Mouse (Mus musculus): Measurements from ENCODE around the gene Clnk. TPM values are rescaled to one million over a fixed set of nuclear protein-coding genes. Genes with fewer than 3 reads are reported as not detected.

Clnk gene
- polyA plus RNA-seq, 1 experiment from 2014 or later = not detected

DNA sequence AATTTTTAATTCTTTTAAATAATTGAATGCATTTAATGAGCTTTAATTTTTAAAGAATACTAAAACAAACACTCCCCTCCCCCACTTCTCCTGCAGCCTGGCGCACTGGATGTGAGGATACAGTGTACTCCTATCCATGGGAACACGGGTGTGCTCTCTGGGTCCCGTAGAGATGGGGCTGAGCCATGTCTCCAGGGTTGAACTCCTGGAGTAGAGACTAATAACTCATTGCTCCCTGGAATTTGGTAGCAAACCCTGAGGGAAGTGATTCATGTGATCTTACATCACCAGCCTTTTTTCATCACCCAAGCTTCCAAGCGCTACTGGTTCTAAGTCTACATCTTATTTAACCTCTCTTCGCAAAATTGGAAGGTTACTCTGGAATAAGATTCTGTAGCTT lies 87.8 kb downstream of the Clnk start:
- WGBS = 85% methylated on average over 5 of the region's 5 CpGs
- H3K9ac ChIP-seq = no peak overlapping the region
- H3K4me2 ChIP-seq = no peak overlapping the region
- H3K27me3 ChIP-seq = no peaks in the 10 kb centered on the region
- no peak overlapping the region for H3K27ac ChIP-seq
- peaks cover 30% of the 10 kb centered on the region for H3K4me1 ChIP-seq
- H3K4me3 ChIP-seq = no peak overlapping the region
- ATAC-seq (ENCODE audit: insufficient number of reproducible peaks, insufficient read depth, low FRiP score, low TSS enrichment, low read depth) = no peak
- no peaks in the 10 kb centered on the region for H3K36me3 ChIP-seq
- no peaks in the 10 kb centered on the region for H3K9me3 ChIP-seq

- no peaks in the 10 kb centered on the region for H3K9me3 ChIP-seq
- no peaks in the 10 kb centered on the region for H3K27me3 ChIP-seq
- H3K27ac ChIP-seq = no peak overlapping the region
- 27% methylated on average over 15 of the region's 15 CpGs for WGBS
- no peak for ATAC-seq (ENCODE audit: insufficient number of reproducible peaks, insufficient read depth, low FRiP score, low TSS enrichment, low read depth)
- no peaks in the 10 kb centered on the region for H3K36me3 ChIP-seq
- H3K9ac ChIP-seq = no peak overlapping the region
- H3K4me1 ChIP-seq = peaks cover 30% of the 10 kb centered on the region
- no peak overlapping the region for H3K4me3 ChIP-seq
- H3K4me2 ChIP-seq = peak overlapping the region; percentile 27
These were observed 88.6 kb downstream of the Clnk start for GRCm38 (mm10) chr5:38787851-38788520.

GRCm38 (mm10) chr5:38786126-38786525 lies 90.5 kb downstream of the Clnk start:
- H3K27ac ChIP-seq = no peak overlapping the region
- peaks cover 30% of the 10 kb centered on the region for H3K4me1 ChIP-seq
- H3K27me3 ChIP-seq = no peaks in the 10 kb centered on the region
- no peaks in the 10 kb centered on the region for H3K9me3 ChIP-seq
- no peak overlapping the region for H3K4me3 ChIP-seq
- no peak overlapping the region for H3K9ac ChIP-seq
- 71% methylated on average over 15 of the region's 15 CpGs for WGBS
- H3K4me2 ChIP-seq = no peak overlapping the region
- ATAC-seq (ENCODE audit: insufficient number of reproducible peaks, insufficient read depth, low FRiP score, low TSS enrichment, low read depth) = no peak
- H3K36me3 ChIP-seq = no peaks in the 10 kb centered on the region

DNA sequence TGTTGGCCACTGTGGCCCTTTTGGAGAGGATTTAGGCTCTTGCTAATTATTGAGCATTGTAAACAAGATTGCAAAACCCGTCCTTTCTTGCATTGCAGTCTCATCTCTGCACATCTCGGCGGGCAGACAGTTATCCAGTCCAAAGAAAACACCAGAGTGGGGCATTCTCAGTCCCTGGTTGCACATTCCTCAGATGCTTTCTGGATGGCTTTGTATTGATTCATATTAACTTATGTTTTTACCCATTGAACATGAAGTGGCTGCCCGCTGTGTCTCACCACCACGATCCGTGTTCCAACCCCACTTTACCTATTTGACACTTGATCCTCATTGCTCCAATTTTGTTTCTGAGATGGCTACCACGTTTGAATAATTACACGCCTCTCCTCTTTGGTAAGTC lies 90.9 kb downstream of the Clnk start:
- no peak for ATAC-seq (ENCODE audit: insufficient number of reproducible peaks, insufficient read depth, low FRiP score, low TSS enrichment, low read depth)

DNA sequence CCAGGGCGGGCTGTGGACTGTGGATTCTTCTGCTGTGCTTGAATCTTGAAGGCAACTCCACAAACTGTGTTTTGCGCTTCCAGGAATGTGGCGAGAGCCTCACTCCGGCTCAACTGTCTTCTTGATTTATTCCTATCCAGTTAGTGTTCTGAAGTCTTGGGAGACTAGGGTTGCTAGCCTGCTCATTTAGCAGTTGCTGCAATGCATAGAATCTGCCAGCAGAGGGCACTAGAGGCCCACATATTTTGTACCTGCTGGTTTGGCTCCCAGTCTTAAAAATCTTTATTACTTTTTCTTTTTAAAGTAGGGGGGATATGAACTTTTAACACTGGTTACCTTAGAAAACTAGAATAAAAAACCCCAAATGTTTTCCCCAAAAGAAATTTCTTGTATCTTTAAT lies 94.8 kb downstream of the Clnk start:
- no peaks in the 10 kb centered on the region for H3K36me3 ChIP-seq
- no peak overlapping the region for H3K4me3 ChIP-seq
- H3K27ac ChIP-seq = no peak overlapping the region
- 32% methylated on average over 4 of the region's 4 CpGs for WGBS
- ATAC-seq (ENCODE audit: insufficient number of reproducible peaks, insufficient read depth, low FRiP score, low TSS enrichment, low read depth) = no peak
- no peaks in the 10 kb centered on the region for H3K27me3 ChIP-seq
- no peak overlapping the region for H3K4me2 ChIP-seq
- H3K4me1 ChIP-seq = peaks cover 16% of the 10 kb centered on the region
- H3K9me3 ChIP-seq = no peaks in the 10 kb centered on the region
- H3K9ac ChIP-seq = no peak overlapping the region

More for the DNA sequence above, 90.9 kb downstream of the Clnk start:
- H3K4me3 ChIP-seq = no peak overlapping the region
- H3K9ac ChIP-seq = no peak overlapping the region
- 64% methylated on average over 8 of the region's 8 CpGs for WGBS
- no peaks in the 10 kb centered on the region for H3K9me3 ChIP-seq
- H3K36me3 ChIP-seq = no peaks in the 10 kb centered on the region
- no peaks in the 10 kb centered on the region for H3K27me3 ChIP-seq
- peaks cover 32% of the 10 kb centered on the region for H3K4me1 ChIP-seq
- H3K4me2 ChIP-seq = no peak overlapping the region
- H3K27ac ChIP-seq = no peak overlapping the region

DNA sequence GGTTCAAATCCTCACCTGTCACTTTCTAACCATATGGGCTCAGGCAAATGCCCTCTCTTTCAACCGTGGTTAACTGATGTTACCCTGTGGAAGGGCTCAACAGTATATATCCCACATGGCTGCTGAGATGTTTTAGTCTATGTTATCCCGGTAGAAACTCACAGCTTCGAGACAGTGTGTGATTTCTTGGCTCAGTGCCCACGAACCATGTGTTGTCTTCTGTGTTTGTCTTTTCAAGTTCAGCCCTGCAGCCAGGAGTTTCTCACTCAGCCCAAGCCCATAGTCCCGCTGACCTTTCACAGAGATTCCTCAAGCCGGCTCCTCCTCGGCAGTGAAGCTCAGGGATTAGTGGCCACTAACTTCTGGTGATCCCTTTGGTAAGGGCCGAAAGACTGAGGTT lies 96.0 kb downstream of the Clnk start:
- no peak for ATAC-seq (ENCODE audit: insufficient number of reproducible peaks, insufficient read depth, low FRiP score, low TSS enrichment, low read depth)
- 58% methylated on average over 8 of the region's 8 CpGs for whole genome bisulfite sequencing
- H3K27me3 ChIP-seq = no peaks in the 10 kb centered on the region
- no peak overlapping the region for H3K4me3 ChIP-seq
- H3K4me2 ChIP-seq = no peak overlapping the region
- no peak overlapping the region for H3K9ac ChIP-seq
- H3K9me3 ChIP-seq = no peaks in the 10 kb centered on the region
- no peaks in the 10 kb centered on the region for H3K36me3 ChIP-seq
- H3K27ac ChIP-seq = no peak overlapping the region
- H3K4me1 ChIP-seq = peaks cover 4% of the 10 kb centered on the region; the same call in 1 of the 2 replicates

GRCm38 (mm10) chr5:38780045-38780444 lies 96.6 kb downstream of the Clnk start:
- no peak overlapping the region for H3K4me2 ChIP-seq
- H3K4me1 ChIP-seq = 0 out of 2 replicates have a peak, but pooled peaks cover 3% of the 10 kb centered on the region
- H3K4me3 ChIP-seq = no peak overlapping the region
- H3K36me3 ChIP-seq = no peaks in the 10 kb centered on the region
- H3K9me3 ChIP-seq = no peaks in the 10 kb centered on the region
- WGBS = 89% methylated on average over 3 of the region's 3 CpGs
- no peak for ATAC-seq (ENCODE audit: insufficient number of reproducible peaks, insufficient read depth, low FRiP score, low TSS enrichment, low read depth)
- no peak overlapping the region for H3K27ac ChIP-seq
- no peak overlapping the region for H3K9ac ChIP-seq
- no peaks in the 10 kb centered on the region for H3K27me3 ChIP-seq

DNA sequence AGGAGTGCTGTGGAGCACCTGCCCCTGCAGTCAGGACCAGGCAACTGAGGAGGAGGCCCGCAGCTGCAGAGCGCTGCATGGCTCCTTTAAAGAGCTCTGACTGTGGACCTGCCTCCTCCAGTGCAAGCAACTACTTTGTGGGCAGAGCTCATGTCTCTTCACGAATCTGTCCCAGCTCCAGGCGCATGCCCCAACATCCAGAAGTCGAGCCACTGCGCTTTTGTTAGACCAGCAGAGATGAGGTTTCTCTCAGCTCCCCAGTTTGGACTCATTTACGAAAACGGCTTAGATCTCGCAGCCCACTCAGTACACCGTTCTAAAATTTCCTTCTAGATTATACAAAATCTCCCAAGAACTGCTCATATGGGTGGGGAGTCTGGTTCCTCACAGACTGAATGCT lies 101.1 kb downstream of the Clnk start:
- WGBS = 69% methylated on average over 10 of the region's 10 CpGs
- Histone ChIP-seq H3K4me2 (no peak overlapping the region), H3K4me3 (no peak overlapping the region), H3K27ac (no peak overlapping the region), H3K4me1 (no peaks in the 10 kb centered on the region), H3K36me3 (no peaks in the 10 kb centered on the region), H3K9ac (no peak overlapping the region), H3K27me3 (no peaks in the 10 kb centered on the region), H3K9me3 (no peaks in the 10 kb centered on the region)
- no peak for ATAC-seq (ENCODE audit: insufficient number of reproducible peaks, insufficient read depth, low FRiP score, low TSS enrichment, low read depth)

- H3K27me3 ChIP-seq = no peaks in the 10 kb centered on the region
- no peaks in the 10 kb centered on the region for H3K36me3 ChIP-seq
- no peak overlapping the region for H3K27ac ChIP-seq
- no peak for ATAC-seq (ENCODE audit: insufficient number of reproducible peaks, insufficient read depth, low FRiP score, low TSS enrichment, low read depth)
- WGBS = 11% methylated on average over 3 of the region's 3 CpGs
- H3K4me2 ChIP-seq = no peak overlapping the region
- H3K4me3 ChIP-seq = no peak overlapping the region
- no peak overlapping the region for H3K9ac ChIP-seq
- no peaks in the 10 kb centered on the region for H3K9me3 ChIP-seq
- H3K4me1 ChIP-seq = no peaks in the 10 kb centered on the region
These were observed 121.7 kb downstream of the Clnk start for GRCm38 (mm10) chr5:38754950-38755349.

DNA sequence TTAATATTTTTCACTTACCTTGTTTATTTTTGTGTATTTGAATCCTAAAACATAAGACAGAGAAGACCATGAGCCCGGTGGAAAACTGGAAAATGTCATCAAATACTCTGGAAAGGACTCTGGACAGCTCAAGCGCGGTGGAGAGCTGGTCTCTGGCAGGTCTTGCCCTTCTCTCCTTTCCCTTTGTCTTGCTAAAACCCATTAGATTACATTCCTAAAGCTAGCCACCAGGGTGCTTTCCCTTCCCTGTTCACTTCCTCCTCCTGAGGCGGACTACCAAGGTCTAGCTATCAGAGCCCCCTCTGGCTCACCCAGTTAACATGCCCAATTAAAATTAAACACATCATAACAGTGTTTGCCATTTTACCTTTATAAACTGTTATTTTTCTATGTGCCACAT lies 123.9 kb downstream of the Clnk start:
- no peak overlapping the region for H3K27ac ChIP-seq

GRCm38 (mm10) chr5:38708940-38709581 lies 167.6 kb downstream of the Clnk start:
- no peak for ATAC-seq (ENCODE audit: insufficient number of reproducible peaks, insufficient read depth, low FRiP score, low TSS enrichment, low read depth)
- WGBS = 71% methylated on average over 11 of the region's 11 CpGs

More for the DNA sequence above, 123.9 kb downstream of the Clnk start:
- WGBS = 19% methylated on average over 4 of the region's 4 CpGs
- Histone ChIP-seq H3K36me3 (no peaks in the 10 kb centered on the region), H3K4me1 (no peaks in the 10 kb centered on the region), H3K9me3 (no peaks in the 10 kb centered on the region), H3K27me3 (no peaks in the 10 kb centered on the region), H3K4me2 (no peak overlapping the region), H3K4me3 (no peak overlapping the region), H3K9ac (no peak overlapping the region)
- ATAC-seq (ENCODE audit: insufficient number of reproducible peaks, insufficient read depth, low FRiP score, low TSS enrichment, low read depth) = no peak

DNA sequence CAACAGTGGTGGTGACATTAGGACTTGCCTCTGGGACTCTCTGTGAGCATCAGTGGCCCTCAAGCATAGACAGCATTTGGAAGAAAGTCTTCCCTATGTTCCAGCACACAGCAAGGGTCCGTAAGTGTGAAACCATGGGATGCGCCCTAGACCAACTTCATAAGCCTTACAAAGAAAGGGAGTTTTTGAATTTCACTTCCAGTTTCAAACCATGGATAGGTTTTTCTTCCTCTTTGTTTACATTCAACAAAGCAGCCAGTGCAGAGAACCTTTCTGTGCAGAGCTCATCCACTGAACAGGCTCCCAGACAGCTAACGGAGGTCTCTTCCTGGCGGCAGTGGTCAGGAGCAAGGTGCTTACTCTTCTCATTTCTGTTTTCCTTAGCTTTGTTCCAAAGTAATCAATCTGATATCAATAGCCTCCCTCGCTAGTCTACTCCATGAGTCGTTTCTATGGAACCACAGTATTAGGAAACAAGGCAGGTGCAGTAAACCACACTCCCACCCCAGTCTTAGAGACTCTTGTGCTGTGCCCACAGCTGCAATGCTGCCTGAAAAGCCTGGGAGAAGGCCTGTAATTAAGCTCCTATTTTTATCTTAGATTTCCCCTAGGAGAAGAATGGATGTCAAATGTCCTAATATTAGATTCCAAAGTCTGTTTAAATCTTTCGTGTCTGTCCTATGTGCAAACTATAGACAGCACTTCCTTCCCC lies 169.1 kb downstream of the Clnk start:
- Histone ChIP-seq H3K27ac (no peak overlapping the region), H3K4me1 (no peaks in the 10 kb centered on the region), H3K4me2 (no peak overlapping the region), H3K9ac (no peak overlapping the region), H3K27me3 (no peaks in the 10 kb centered on the region), H3K9me3 (no peaks in the 10 kb centered on the region), H3K36me3 (no peaks in the 10 kb centered on the region), H3K4me3 (no peak overlapping the region)
- WGBS = 78% methylated on average over 7 of the region's 7 CpGs
- ATAC-seq (ENCODE audit: insufficient number of reproducible peaks, insufficient read depth, low FRiP score, low TSS enrichment, low read depth) = no peak

More at GRCm38 (mm10) chr5:38708940-38709581, 167.6 kb downstream of the Clnk start:
- no peaks in the 10 kb centered on the region for H3K27me3 ChIP-seq
- H3K27ac ChIP-seq = no peak overlapping the region
- H3K4me2 ChIP-seq = no peak overlapping the region
- H3K9ac ChIP-seq = no peak overlapping the region
- H3K9me3 ChIP-seq = no peaks in the 10 kb centered on the region
- no peak overlapping the region for H3K4me3 ChIP-seq
- no peaks in the 10 kb centered on the region for H3K36me3 ChIP-seq
- H3K4me1 ChIP-seq = no peaks in the 10 kb centered on the region
